Mouse (Mus musculus): Measurements from ENCODE around the gene Ccdc12. TPM values are rescaled to one million over a fixed set of nuclear protein-coding genes. Genes with fewer than 3 reads are reported as not detected.

The Ccdc12 gene
- polyA plus RNA-seq, 1 experiment from 2014 or later = 97.6 TPM

GRCm38 (mm10) chr9:110746961-110747360 lies 90.7 kb downstream of the Ccdc12 start, which contains the start of gene Pth1r:
Gene Pth1r, minus strand, starts transcription at chr9:110747145.
- Histone ChIP-seq H3K9ac (no peak within 1 kb of the TSS), H3K9me3 (ENCODE audit: control insufficient read depth, low read length) (no peaks in the 10 kb centered on the region), H3K4me3 (replicated peaks; ENCODE audit: low read length) (no peak within 1 kb of the TSS), H3K27ac (no peak within 1 kb of the TSS), H3K4me1 (replicated peaks; ENCODE audit: control insufficient read depth, insufficient read depth, low read length) (peaks cover 3% of the 10 kb centered on the region), H3K36me3 (replicated peaks; ENCODE audit: control insufficient read depth, insufficient read depth) (no peaks in the 10 kb centered on the region), H3K4me2 (replicated peaks) (no peak within 1 kb of the TSS), H3K27me3 (ENCODE audit: control insufficient read depth, insufficient read depth, low read length) (peaks cover 11% of the 10 kb centered on the region)
- 65% methylated on average over 7 of the region's 7 CpGs for WGBS
- ATAC-seq (ENCODE audit: low FRiP score) (no peak), DNase-seq (ENCODE audit: low spot score) (no peak)

- H3K4me3 ChIP-seq (replicated peaks; ENCODE audit: low read length) = no peak overlapping the region
- no peak overlapping the region for H3K4me2 ChIP-seq (replicated peaks)
- no peak for ATAC-seq (ENCODE audit: low FRiP score)
- H3K9ac ChIP-seq = no peak overlapping the region
- WGBS = 67% methylated on average over 2 of the region's 2 CpGs
- no peak for DNase-seq (ENCODE audit: low spot score)
- H3K27ac ChIP-seq = no peak overlapping the region
- H3K4me1 ChIP-seq (replicated peaks; ENCODE audit: control insufficient read depth, insufficient read depth, low read length) = no peaks in the 10 kb centered on the region
- H3K27me3 ChIP-seq (ENCODE audit: control insufficient read depth, insufficient read depth, low read length) = peaks cover 10% of the 10 kb centered on the region
- H3K36me3 ChIP-seq (replicated peaks; ENCODE audit: control insufficient read depth, insufficient read depth) = no peaks in the 10 kb centered on the region
- no peaks in the 10 kb centered on the region for H3K9me3 ChIP-seq (ENCODE audit: control insufficient read depth, low read length)
These were observed 92.1 kb downstream of the Ccdc12 start for GRCm38 (mm10) chr9:110748451-110748850.

GRCm38 (mm10) chr9:110750404-110751187 lies 94.3 kb downstream of the Ccdc12 start:
- Histone ChIP-seq H3K27me3 (ENCODE audit: control insufficient read depth, insufficient read depth, low read length) (no peaks in the 10 kb centered on the region), H3K9me3 (ENCODE audit: control insufficient read depth, low read length) (no peaks in the 10 kb centered on the region), H3K4me1 (replicated peaks; ENCODE audit: control insufficient read depth, insufficient read depth, low read length) (no peaks in the 10 kb centered on the region), H3K36me3 (replicated peaks; ENCODE audit: control insufficient read depth, insufficient read depth) (no peaks in the 10 kb centered on the region), H3K9ac (no peak overlapping the region), H3K27ac (no peak overlapping the region), H3K4me3 (replicated peaks; ENCODE audit: low read length) (no peak overlapping the region), H3K4me2 (replicated peaks) (no peak overlapping the region)
- DNase-seq (ENCODE audit: low spot score) = no peak
- WGBS = 60% methylated on average over 14 of the region's 14 CpGs
- no peak; the same call in 1 of the 2 replicates for ATAC-seq (ENCODE audit: low FRiP score)

GRCm38 (mm10) chr9:110751412-110751811 lies 95.1 kb downstream of the Ccdc12 start:
- Histone ChIP-seq H3K27me3 (ENCODE audit: control insufficient read depth, insufficient read depth, low read length) (no peaks in the 10 kb centered on the region), H3K36me3 (replicated peaks; ENCODE audit: control insufficient read depth, insufficient read depth) (no peaks in the 10 kb centered on the region), H3K9me3 (ENCODE audit: control insufficient read depth, low read length) (no peaks in the 10 kb centered on the region), H3K4me1 (replicated peaks; ENCODE audit: control insufficient read depth, insufficient read depth, low read length) (no peaks in the 10 kb centered on the region), H3K4me3 (replicated peaks; ENCODE audit: low read length) (no peak overlapping the region), H3K4me2 (replicated peaks) (no peak overlapping the region), H3K9ac (no peak overlapping the region), H3K27ac (no peak overlapping the region)
- no peak for DNase-seq (ENCODE audit: low spot score)
- ATAC-seq (ENCODE audit: low FRiP score) = no peak
- 90% methylated on average over 5 of the region's 5 CpGs for WGBS

- H3K4me1 ChIP-seq (replicated peaks; ENCODE audit: control insufficient read depth, insufficient read depth, low read length) = no peaks in the 10 kb centered on the region
- H3K4me3 ChIP-seq (replicated peaks; ENCODE audit: low read length) = no peak overlapping the region
- 68% methylated on average over 4 of the region's 4 CpGs for WGBS
- DNase-seq (ENCODE audit: low spot score) = no peak
- no peaks in the 10 kb centered on the region for H3K9me3 ChIP-seq (ENCODE audit: control insufficient read depth, low read length)
- no peak for ATAC-seq (ENCODE audit: low FRiP score)
- H3K9ac ChIP-seq = no peak overlapping the region
- H3K36me3 ChIP-seq (replicated peaks; ENCODE audit: control insufficient read depth, insufficient read depth) = no peaks in the 10 kb centered on the region
- H3K4me2 ChIP-seq (replicated peaks) = no peak overlapping the region
- H3K27ac ChIP-seq = no peak overlapping the region
- no peaks in the 10 kb centered on the region for H3K27me3 ChIP-seq (ENCODE audit: control insufficient read depth, insufficient read depth, low read length)
These were observed 96.7 kb downstream of the Ccdc12 start for GRCm38 (mm10) chr9:110752917-110753435.

GRCm38 (mm10) chr9:110753773-110754172 lies 97.5 kb downstream of the Ccdc12 start:
- WGBS = 81% methylated on average over 4 of the region's 4 CpGs
- Histone ChIP-seq H3K4me2 (replicated peaks) (no peak overlapping the region), H3K9ac (no peak overlapping the region), H3K4me1 (replicated peaks; ENCODE audit: control insufficient read depth, insufficient read depth, low read length) (no peaks in the 10 kb centered on the region), H3K4me3 (replicated peaks; ENCODE audit: low read length) (no peak overlapping the region), H3K27ac (no peak overlapping the region), H3K27me3 (ENCODE audit: control insufficient read depth, insufficient read depth, low read length) (no peaks in the 10 kb centered on the region), H3K36me3 (replicated peaks; ENCODE audit: control insufficient read depth, insufficient read depth) (no peaks in the 10 kb centered on the region), H3K9me3 (ENCODE audit: control insufficient read depth, low read length) (no peaks in the 10 kb centered on the region)
- DNase-seq (ENCODE audit: low spot score) (no peak), ATAC-seq (ENCODE audit: low FRiP score) (no peak)

- 79% methylated on average over 5 of the region's 5 CpGs for WGBS
- DNase-seq (ENCODE audit: low spot score) (no peak), ATAC-seq (ENCODE audit: low FRiP score) (no peak)
- Histone ChIP-seq H3K9ac (no peak overlapping the region), H3K4me3 (replicated peaks; ENCODE audit: low read length) (no peak overlapping the region), H3K27ac (no peak overlapping the region), H3K4me1 (replicated peaks; ENCODE audit: control insufficient read depth, insufficient read depth, low read length) (no peaks in the 10 kb centered on the region), H3K4me2 (replicated peaks) (no peak overlapping the region), H3K36me3 (replicated peaks; ENCODE audit: control insufficient read depth, insufficient read depth) (no peaks in the 10 kb centered on the region), H3K27me3 (ENCODE audit: control insufficient read depth, insufficient read depth, low read length) (no peaks in the 10 kb centered on the region), H3K9me3 (ENCODE audit: control insufficient read depth, low read length) (no peaks in the 10 kb centered on the region)
These were observed 101.5 kb downstream of the Ccdc12 start for GRCm38 (mm10) chr9:110757816-110758215.

- ATAC-seq (ENCODE audit: low FRiP score) (no peak), DNase-seq (ENCODE audit: low spot score) (no peak)
- H3K4me2 ChIP-seq (replicated peaks) = no peak overlapping the region
- H3K27ac ChIP-seq = no peak overlapping the region
- no peaks in the 10 kb centered on the region for H3K36me3 ChIP-seq (replicated peaks; ENCODE audit: control insufficient read depth, insufficient read depth)
- H3K9me3 ChIP-seq (ENCODE audit: control insufficient read depth, low read length) = no peaks in the 10 kb centered on the region
- 71% methylated on average over 8 of the region's 8 CpGs for WGBS
- H3K9ac ChIP-seq = no peak overlapping the region
- no peaks in the 10 kb centered on the region for H3K27me3 ChIP-seq (ENCODE audit: control insufficient read depth, insufficient read depth, low read length)
- H3K4me1 ChIP-seq (replicated peaks; ENCODE audit: control insufficient read depth, insufficient read depth, low read length) = no peaks in the 10 kb centered on the region
- H3K4me3 ChIP-seq (replicated peaks; ENCODE audit: low read length) = no peak overlapping the region
These were observed 102.3 kb downstream of the Ccdc12 start for GRCm38 (mm10) chr9:110758605-110759004.

GRCm38 (mm10) chr9:110759265-110759664 lies 103.0 kb downstream of the Ccdc12 start:
- no peaks in the 10 kb centered on the region for H3K4me1 ChIP-seq (replicated peaks; ENCODE audit: control insufficient read depth, insufficient read depth, low read length)
- DNase-seq (ENCODE audit: low spot score) (no peak), ATAC-seq (ENCODE audit: low FRiP score) (no peak)
- H3K27me3 ChIP-seq (ENCODE audit: control insufficient read depth, insufficient read depth, low read length) = no peaks in the 10 kb centered on the region
- no peak overlapping the region for H3K9ac ChIP-seq
- H3K9me3 ChIP-seq (ENCODE audit: control insufficient read depth, low read length) = no peaks in the 10 kb centered on the region
- H3K27ac ChIP-seq = no peak overlapping the region
- H3K4me2 ChIP-seq (replicated peaks) = no peak overlapping the region
- 58% methylated on average over 2 of the region's 2 CpGs for WGBS
- no peak overlapping the region for H3K4me3 ChIP-seq (replicated peaks; ENCODE audit: low read length)
- H3K36me3 ChIP-seq (replicated peaks; ENCODE audit: control insufficient read depth, insufficient read depth) = no peaks in the 10 kb centered on the region

Measured in hindbrain, embryonic 14.5 days (tissue).